Mouse (Mus musculus): Measurements from ENCODE around the gene Plekha1. TPM values are rescaled to one million over a fixed set of nuclear protein-coding genes. Genes with fewer than 3 reads are reported as not detected.

Gene Plekha1
- 10 to 100 TPM; 87.2 to 97.4 (median 91.8) TPM for total RNA-seq (2022)

- DNase-seq (ENCODE audit: low spot score in 2 of 2): peak; percentile 98
Observed at GRCm38 (mm10) chr7:130865613-130866591, at the start of gene Plekha1. Plekha1 (plus strand) TSS chr7:130865756.

- no peak for DNase-seq (ENCODE audit: low spot score in 2 of 2)
Observed at GRCm38 (mm10) chr7:130816243-130816642, 49.3 kb upstream of the Plekha1 start.

- no peak for DNase-seq (ENCODE audit: low spot score in 2 of 2)
Observed at GRCm38 (mm10) chr7:130818813-130819212, 46.7 kb upstream of the Plekha1 start.

GRCm38 (mm10) chr7:130819624-130820023, 45.9 kb upstream of the Plekha1 start:
- peak; percentile 53 to 68 for DNase-seq (ENCODE audit: low spot score in 2 of 2)

- DNase-seq (ENCODE audit: low spot score in 2 of 2): no peak
Observed at GRCm38 (mm10) chr7:130823992-130824391, 41.6 kb upstream of the Plekha1 start.

- DNase-seq (ENCODE audit: low spot score in 2 of 2): no peak
Observed at GRCm38 (mm10) chr7:130826343-130826742, 39.2 kb upstream of the Plekha1 start.

- DNase-seq (ENCODE audit: low spot score in 2 of 2): peak in 1 of 2 experiments; percentile 56
Observed at GRCm38 (mm10) chr7:130827431-130827830, 38.1 kb upstream of the Plekha1 start.

GRCm38 (mm10) chr7:130827844-130828403, 37.6 kb upstream of the Plekha1 start:
- DNase-seq (ENCODE audit: low spot score in 2 of 2): no peak

GRCm38 (mm10) chr7:130828475-130828874, 37.1 kb upstream of the Plekha1 start:
- no peak for DNase-seq (ENCODE audit: low spot score in 2 of 2)

GRCm38 (mm10) chr7:130831586-130831985, 34.0 kb upstream of the Plekha1 start:
- no peak for DNase-seq (ENCODE audit: low spot score in 2 of 2)

- DNase-seq (ENCODE audit: low spot score in 2 of 2): no peak
Observed at GRCm38 (mm10) chr7:130834299-130834698, 31.3 kb upstream of the Plekha1 start.

GRCm38 (mm10) chr7:130834958-130835861, 30.3 kb upstream of the Plekha1 start:
- no peak for DNase-seq (ENCODE audit: low spot score in 2 of 2)

GRCm38 (mm10) chr7:130836066-130836465, 29.5 kb upstream of the Plekha1 start:
- DNase-seq (ENCODE audit: low spot score in 2 of 2): no peak

GRCm38 (mm10) chr7:130837941-130838657, 27.5 kb upstream of the Plekha1 start:
- no peak for DNase-seq (ENCODE audit: low spot score in 2 of 2)

- no peak for DNase-seq (ENCODE audit: low spot score in 2 of 2)
Observed at GRCm38 (mm10) chr7:130838658-130839025, 26.9 kb upstream of the Plekha1 start.

- no peak for DNase-seq (ENCODE audit: low spot score in 2 of 2)
Observed at GRCm38 (mm10) chr7:130839380-130840100, 26.0 kb upstream of the Plekha1 start.

GRCm38 (mm10) chr7:130847164-130847718, 18.3 kb upstream of the Plekha1 start:
- DNase-seq (ENCODE audit: low spot score in 2 of 2): no peak

- no peak for DNase-seq (ENCODE audit: low spot score in 2 of 2)
Observed at GRCm38 (mm10) chr7:130854684-130855292, 10.8 kb upstream of the Plekha1 start.

- no peak for DNase-seq (ENCODE audit: low spot score in 2 of 2)
Observed at GRCm38 (mm10) chr7:130855681-130856080, 9.9 kb upstream of the Plekha1 start.

Measured in layer of hippocampus, adult 8-10 months (tissue).